Mouse (Mus musculus): ENCODE results near the gene Alpl. TPM values are rescaled to one million over a fixed set of nuclear protein-coding genes. Genes with fewer than 3 reads are reported as not detected.

Alpl gene
- polyA plus RNA-seq, 1 experiment = 14.0 TPM

DNA sequence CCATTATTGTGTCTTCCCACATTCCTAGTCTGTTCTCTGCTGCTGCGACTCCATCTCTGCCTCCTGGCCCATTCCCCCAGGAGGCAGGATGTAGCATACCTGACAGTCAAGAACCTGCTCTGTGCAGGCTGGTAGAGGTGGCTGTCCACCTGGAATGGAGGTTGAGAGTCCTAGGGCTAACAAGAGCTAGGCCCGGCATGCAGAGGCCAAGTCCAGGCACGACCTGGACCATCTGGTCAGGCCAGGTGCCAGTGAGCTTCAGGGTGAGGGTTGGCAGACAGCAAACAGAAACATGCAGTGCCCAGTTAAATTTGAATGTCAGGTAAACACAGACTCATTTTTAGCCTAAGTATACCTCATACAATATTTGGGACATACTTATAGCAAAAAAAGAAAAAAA, 63.2 kb downstream of the Alpl start:
- no peak for TF ChIP-seq POLR2A (IDR thresholded peaks at IDR 0.05; ENCODE audit: borderline replicate concordance, extremely low read depth, insufficient read depth, insufficient read length, poor library complexity, severe bottlenecking)
- TF ChIP-seq CTCF (IDR thresholded peaks at IDR 0.05; ENCODE audit: borderline replicate concordance, extremely low read depth, insufficient read depth, insufficient read length) = no peak

GRCm38 (mm10) chr4:137732361-137732760, 63.8 kb downstream of the Alpl start:
- TF ChIP-seq POLR2A (IDR thresholded peaks at IDR 0.05; ENCODE audit: borderline replicate concordance, extremely low read depth, insufficient read depth, insufficient read length, poor library complexity, severe bottlenecking) (no peak), CTCF (IDR thresholded peaks at IDR 0.05; ENCODE audit: borderline replicate concordance, extremely low read depth, insufficient read depth, insufficient read length) (no peak)
- no peak for DNase-seq (ENCODE audit: low read depth)

More for the DNA sequence above, 63.2 kb downstream of the Alpl start:
- DNase-seq (ENCODE audit: low read depth) = no peak

DNA sequence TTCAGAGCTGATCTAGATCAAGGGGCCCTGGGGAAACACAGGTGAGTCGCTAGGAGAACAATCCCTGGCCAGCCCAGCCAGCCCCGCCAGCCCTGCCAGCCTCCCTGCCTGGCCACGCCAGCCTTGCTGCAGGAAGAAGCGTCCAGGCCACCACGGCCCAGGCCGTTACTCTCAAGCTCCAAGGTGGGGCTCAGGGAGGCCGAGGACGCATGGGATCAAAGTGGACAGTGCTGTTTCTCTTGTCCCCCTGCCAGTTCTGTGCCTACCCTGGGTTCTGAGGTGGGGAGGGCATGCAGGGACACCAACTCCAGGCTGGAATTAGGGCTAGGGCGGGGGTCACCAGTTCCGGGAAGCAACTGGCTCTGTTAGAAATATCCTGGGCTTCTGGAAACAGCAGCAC, 64.3 kb downstream of the Alpl start:
- no peak for DNase-seq (ENCODE audit: low read depth)

DNA sequence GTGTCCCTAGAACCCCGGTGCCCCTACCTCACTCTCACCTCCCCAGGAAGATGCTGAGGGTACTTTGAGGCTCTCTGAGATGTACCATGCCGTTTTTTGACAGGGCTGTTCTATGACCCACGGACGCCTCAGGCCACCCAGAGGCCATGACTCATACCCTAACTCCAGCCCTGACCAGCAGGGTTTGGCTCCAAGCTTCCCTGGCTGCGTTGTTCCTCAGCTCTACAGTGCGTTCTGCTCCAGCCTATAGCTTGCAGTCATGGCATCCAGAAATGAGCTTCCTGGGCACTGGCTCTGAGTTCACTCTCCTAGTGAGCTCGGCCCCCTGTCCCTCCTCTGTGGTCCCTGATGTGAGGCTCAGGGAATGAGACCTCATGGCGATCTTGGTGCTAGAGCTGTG, 65.4 kb downstream of the Alpl start:
- no peak for DNase-seq (ENCODE audit: low read depth)
- TF ChIP-seq POLR2A (IDR thresholded peaks at IDR 0.05; ENCODE audit: borderline replicate concordance, extremely low read depth, insufficient read depth, insufficient read length, poor library complexity, severe bottlenecking) = no peak
- TF ChIP-seq CTCF (IDR thresholded peaks at IDR 0.05; ENCODE audit: borderline replicate concordance, extremely low read depth, insufficient read depth, insufficient read length) = no peak

More for the DNA sequence above, 64.3 kb downstream of the Alpl start:
- TF ChIP-seq CTCF (IDR thresholded peaks at IDR 0.05; ENCODE audit: borderline replicate concordance, extremely low read depth, insufficient read depth, insufficient read length) = no peak
- no peak for TF ChIP-seq POLR2A (IDR thresholded peaks at IDR 0.05; ENCODE audit: borderline replicate concordance, extremely low read depth, insufficient read depth, insufficient read length, poor library complexity, severe bottlenecking)

GRCm38 (mm10) chr4:137730134-137730533, 66.0 kb downstream of the Alpl start:
- peak; percentile 95 for DNase-seq (ENCODE audit: low read depth)
- TF ChIP-seq POLR2A (IDR thresholded peaks at IDR 0.05; ENCODE audit: borderline replicate concordance, extremely low read depth, insufficient read depth, insufficient read length, poor library complexity, severe bottlenecking) = no peak
- TF ChIP-seq CTCF (IDR thresholded peaks at IDR 0.05; ENCODE audit: borderline replicate concordance, extremely low read depth, insufficient read depth, insufficient read length) = peak; percentile 97

- DNase-seq (ENCODE audit: low read depth) = no peak
- TF ChIP-seq POLR2A (IDR thresholded peaks at IDR 0.05; ENCODE audit: borderline replicate concordance, extremely low read depth, insufficient read depth, insufficient read length, poor library complexity, severe bottlenecking) = no peak
Observed at GRCm38 (mm10) chr4:137729155-137729855, 66.9 kb downstream of the Alpl start.

- DNase-seq (ENCODE audit: low read depth) = peak; percentile 79
- no peak for TF ChIP-seq CTCF (IDR thresholded peaks at IDR 0.05; ENCODE audit: borderline replicate concordance, extremely low read depth, insufficient read depth, insufficient read length)
- TF ChIP-seq POLR2A (IDR thresholded peaks at IDR 0.05; ENCODE audit: borderline replicate concordance, extremely low read depth, insufficient read depth, insufficient read length, poor library complexity, severe bottlenecking) = no peak
Observed at GRCm38 (mm10) chr4:137728399-137729154, 67.6 kb downstream of the Alpl start.

- DNase-seq (ENCODE audit: low read depth) = peak; percentile 83
- no peak for TF ChIP-seq CTCF (IDR thresholded peaks at IDR 0.05; ENCODE audit: borderline replicate concordance, extremely low read depth, insufficient read depth, insufficient read length)
- no peak for TF ChIP-seq POLR2A (IDR thresholded peaks at IDR 0.05; ENCODE audit: borderline replicate concordance, extremely low read depth, insufficient read depth, insufficient read length, poor library complexity, severe bottlenecking)
Observed at GRCm38 (mm10) chr4:137727506-137728187, 68.5 kb downstream of the Alpl start.

GRCm38 (mm10) chr4:137726739-137727505, 69.3 kb downstream of the Alpl start:
- peak; percentile 40 for DNase-seq (ENCODE audit: low read depth)
- TF ChIP-seq CTCF (IDR thresholded peaks at IDR 0.05; ENCODE audit: borderline replicate concordance, extremely low read depth, insufficient read depth, insufficient read length) = no peak
- TF ChIP-seq POLR2A (IDR thresholded peaks at IDR 0.05; ENCODE audit: borderline replicate concordance, extremely low read depth, insufficient read depth, insufficient read length, poor library complexity, severe bottlenecking) = no peak

DNA sequence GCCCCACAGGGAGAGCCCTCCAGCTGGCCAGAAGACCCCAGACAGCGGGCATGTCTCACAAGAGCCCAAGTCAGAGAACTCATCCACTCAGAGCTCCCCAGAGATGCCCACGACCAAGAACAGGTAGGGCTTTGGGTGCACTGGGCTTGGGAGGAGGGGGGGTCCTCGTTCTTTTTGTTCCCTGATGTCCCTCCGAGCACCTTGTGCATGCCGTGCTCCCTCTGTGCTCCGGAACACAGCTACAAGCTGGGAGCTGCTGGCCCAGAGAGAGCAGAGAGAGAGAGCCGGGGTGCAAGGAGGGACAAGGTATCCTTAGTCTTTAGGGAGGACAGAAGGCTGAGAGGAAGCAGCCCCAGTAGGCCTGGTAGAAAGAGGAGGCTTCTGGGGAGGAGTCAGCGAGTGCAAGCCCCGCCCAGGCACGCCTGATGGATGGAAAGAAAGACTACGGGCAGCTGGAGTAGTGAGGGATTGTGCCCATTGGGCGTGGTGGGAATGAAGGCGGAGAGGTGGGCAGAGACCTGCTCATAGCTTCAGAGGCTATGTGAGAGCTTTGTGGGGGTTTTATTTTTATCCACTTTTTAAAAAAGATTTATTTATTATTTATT, 70.5 kb downstream of the Alpl start:
- TF ChIP-seq CTCF (IDR thresholded peaks at IDR 0.05; ENCODE audit: borderline replicate concordance, extremely low read depth, insufficient read depth, insufficient read length) = no peak
- no peak for DNase-seq (ENCODE audit: low read depth)

GRCm38 (mm10) chr4:137724766-137725165, 71.4 kb downstream of the Alpl start:
- TF ChIP-seq POLR2A (IDR thresholded peaks at IDR 0.05; ENCODE audit: borderline replicate concordance, extremely low read depth, insufficient read depth, insufficient read length, poor library complexity, severe bottlenecking) (no peak), CTCF (IDR thresholded peaks at IDR 0.05; ENCODE audit: borderline replicate concordance, extremely low read depth, insufficient read depth, insufficient read length) (peak; percentile 72)
- no peak for DNase-seq (ENCODE audit: low read depth)
